Mouse (Mus musculus) midbrain, embryonic 13.5 days (tissue): ENCODE results near the gene Ppp1r35. TPM values are rescaled to one million over a fixed set of nuclear protein-coding genes. Genes with fewer than 3 reads are reported as not detected.

Experiments used
- ATAC-seq: fragments of 200-750 bp; cut with Nextera tagmentation; 2 replicates; pipeline ENCODE4 v1.8.0; 2017; ENCODE audit warnings: mild to moderate bottlenecking, moderate TSS enrichment, moderate library complexity
- H3K27ac ChIP-seq: fragments of 300-500 bp; sonication (generic); 2 replicates; pipeline ENCODE4 v1.5.1; 2015; ENCODE audit warnings: inconsistent platforms, mild to moderate bottlenecking, moderate library complexity
- H3K27me3 ChIP-seq: fragments of 300-500 bp; sonication (generic); 2 replicates; pipeline ENCODE4 v1.6.1; 2015; ENCODE audit warnings: mild to moderate bottlenecking, inconsistent platforms
- H3K36me3 ChIP-seq: fragments of 300-500 bp; sonication (generic); 2 replicates; pipeline ENCODE4 v1.6.1; 2015; ENCODE audit warnings: mild to moderate bottlenecking, inconsistent platforms
- H3K4me1 ChIP-seq: fragments of 300-500 bp; sonication (generic); replicated peaks from 2 replicates; pipeline ENCODE4 v1.6.1; 2015; ENCODE audit warnings: inconsistent platforms
- H3K4me2 ChIP-seq: fragments of 300-500 bp; sonication (generic); replicated peaks from 2 replicates; pipeline ENCODE4 v1.6.1; 2015; ENCODE audit warnings: moderate library complexity, mild to moderate bottlenecking, inconsistent platforms
- H3K4me3 ChIP-seq: fragments of 300-500 bp; sonication (generic); replicated peaks from 2 replicates; pipeline ENCODE4 v1.5.1; 2015; ENCODE audit warnings: mild to moderate bottlenecking, inconsistent platforms
- H3K9ac ChIP-seq: fragments of 300-500 bp; sonication (generic); replicated peaks from 2 replicates; pipeline ENCODE4 v1.6.1; 2015; ENCODE audit warnings: mild to moderate bottlenecking, inconsistent platforms
- H3K9me3 ChIP-seq: fragments of 300-500 bp; sonication (generic); 2 replicates; pipeline ENCODE4 v1.6.1; 2016; ENCODE audit warnings: mild to moderate bottlenecking, inconsistent platforms
- WGBS: fragments of 180-500 bp; shearing (Covaris S2); methylation state at CpG from one replicate; pipeline ENCODE4 v1.1.7; 2015; 5-methylcytosine and 5-hydroxymethylcytosine counted together
- polyA plus RNA-seq: library from polyadenylated mRNA; unstranded; fragments of >200 nt; fragmentation: Nextera tagmentation; extraction: Ambion mirVana; gene quantifications from 2 replicates; pipeline ENCODE4 v1.2.1, GENCODE M21; 2015

The Ppp1r35 gene
- polyA plus RNA-seq, 1 experiment from 2014 or later, result 48.9 TPM

GRCm38 (mm10) chr5:137755425-137755824 is 23.2 kb upstream of the Ppp1r35 start:
- H3K4me1 ChIP-seq, result peaks cover 22% of the 10 kb centered on the region
- no peaks in the 10 kb centered on the region for H3K9me3 ChIP-seq
- H3K4me3 ChIP-seq, result no peak overlapping the region
- 0 out of 2 replicates have a peak overlapping the region, but pooled peaks have one; percentile 10 for H3K9ac ChIP-seq
- WGBS, result 81% methylated on average over 5 of the region's 5 CpGs
- no peak overlapping the region for H3K4me2 ChIP-seq
- H3K27ac ChIP-seq, result no peak overlapping the region
- no peak for ATAC-seq
- peaks cover 60% of the 10 kb centered on the region for H3K36me3 ChIP-seq
- no peaks in the 10 kb centered on the region for H3K27me3 ChIP-seq

DNA sequence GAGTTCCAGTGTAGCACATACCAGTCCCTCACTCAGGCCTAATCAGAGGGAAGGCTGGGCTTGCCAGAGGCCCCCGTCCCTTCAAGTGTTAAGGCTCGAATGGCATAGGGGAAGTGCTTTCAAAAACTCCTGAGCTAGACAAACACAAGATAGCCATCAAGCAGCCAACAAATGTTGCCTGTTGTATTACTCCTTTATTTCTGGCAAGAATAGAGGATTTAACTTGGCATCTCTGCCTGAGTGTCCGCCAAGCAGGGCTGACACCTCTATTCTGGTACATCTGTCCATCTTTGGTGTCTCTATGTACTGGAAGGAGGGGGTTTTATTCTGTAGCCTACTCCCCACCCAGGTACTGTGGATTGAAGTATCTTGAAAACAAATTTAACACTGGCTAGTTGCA is 22.5 kb upstream of the Ppp1r35 start:
- peaks cover 22% of the 10 kb centered on the region for H3K4me1 ChIP-seq
- H3K9me3 ChIP-seq, result no peaks in the 10 kb centered on the region
- no peak overlapping the region for H3K4me2 ChIP-seq
- H3K27me3 ChIP-seq, result no peaks in the 10 kb centered on the region
- no peak for ATAC-seq
- peaks cover 55% of the 10 kb centered on the region for H3K36me3 ChIP-seq
- no peak overlapping the region for H3K27ac ChIP-seq
- H3K9ac ChIP-seq, result 0 out of 2 replicates have a peak overlapping the region, but pooled peaks have one; percentile 10
- WGBS, result 80% methylated on average over 3 of the region's 3 CpGs
- no peak overlapping the region for H3K4me3 ChIP-seq

- no peaks in the 10 kb centered on the region for H3K27me3 ChIP-seq
- no peaks in the 10 kb centered on the region for H3K9me3 ChIP-seq
- H3K27ac ChIP-seq, result no peak overlapping the region
- H3K4me3 ChIP-seq, result no peak overlapping the region
- WGBS, result 47% methylated on average over 10 of the region's 10 CpGs
- H3K36me3 ChIP-seq, result peaks cover 45% of the 10 kb centered on the region
- H3K4me2 ChIP-seq, result no peak overlapping the region
- H3K9ac ChIP-seq, result no peak overlapping the region
- H3K4me1 ChIP-seq, result peaks cover 22% of the 10 kb centered on the region
- ATAC-seq, result peak; percentile 57
Measured at GRCm38 (mm10) chr5:137756882-137757661, 21.6 kb upstream of the Ppp1r35 start.

DNA sequence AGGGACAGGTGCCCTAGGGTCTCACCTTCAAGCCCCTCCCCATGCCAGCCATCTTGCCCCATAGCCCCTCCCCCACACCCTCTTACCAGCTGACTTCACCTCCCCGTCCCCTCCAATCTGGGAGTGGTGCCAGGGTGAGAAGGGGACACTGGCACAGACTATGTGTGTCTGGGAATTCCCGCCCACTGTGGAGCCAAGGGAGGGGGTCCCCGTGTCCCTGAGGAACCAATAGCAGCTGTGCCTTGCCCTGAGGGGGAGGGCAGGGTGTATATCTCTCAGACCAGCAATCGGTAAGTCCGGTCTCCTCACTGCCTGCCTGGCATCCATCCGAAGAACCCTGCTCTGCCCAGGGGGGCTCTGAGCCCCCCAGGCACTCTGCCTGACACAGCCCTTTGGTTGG is 20.8 kb upstream of the Ppp1r35 start:
- Histone ChIP-seq H3K9ac (peak overlapping the region; percentile 28; the same call in 1 of the 2 replicates), H3K4me1 (peaks cover 22% of the 10 kb centered on the region), H3K4me3 (no peak overlapping the region), H3K36me3 (peaks cover 38% of the 10 kb centered on the region), H3K4me2 (0 out of 2 replicates have a peak overlapping the region, but pooled peaks have one; percentile 20), H3K27ac (no peak overlapping the region), H3K9me3 (no peaks in the 10 kb centered on the region), H3K27me3 (no peaks in the 10 kb centered on the region)
- ATAC-seq, result peak; percentile 52; the same call in 1 of the 2 replicates
- 77% methylated on average over 6 of the region's 6 CpGs for WGBS

DNA sequence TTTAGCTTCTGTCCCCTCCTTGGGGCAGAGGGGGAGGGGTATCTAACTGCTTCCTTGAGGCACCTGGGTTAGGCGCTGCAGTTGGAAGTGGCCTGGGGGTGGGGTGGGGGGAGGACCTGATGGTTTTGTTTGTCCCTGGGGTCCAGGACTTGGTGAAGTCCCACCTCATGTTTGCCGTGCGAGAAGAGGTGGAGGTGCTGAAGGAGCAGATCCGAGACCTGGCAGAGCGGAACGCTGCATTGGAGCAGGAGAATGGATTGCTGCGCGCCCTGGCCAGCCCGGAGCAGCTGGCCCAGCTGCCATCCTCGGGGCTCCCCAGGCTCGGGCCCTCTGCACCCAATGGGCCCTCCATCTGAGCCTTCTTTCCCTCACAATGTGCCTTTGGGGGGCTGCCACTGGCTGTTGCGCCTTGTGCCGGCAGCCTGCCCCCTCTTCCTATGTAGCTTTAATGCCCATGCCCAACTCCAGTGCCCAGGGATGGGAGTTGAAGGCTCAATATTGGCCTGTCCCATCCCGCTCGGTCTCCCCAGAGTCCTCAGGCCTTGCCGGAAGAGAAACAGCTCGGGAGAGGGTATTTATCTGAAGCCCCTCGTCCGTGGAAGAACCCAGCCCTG is 19.6 kb upstream of the Ppp1r35 start:
- Histone ChIP-seq H3K9me3 (no peaks in the 10 kb centered on the region), H3K27me3 (no peaks in the 10 kb centered on the region), H3K4me3 (no peak overlapping the region), H3K27ac (peak overlapping the region; percentile 53), H3K4me1 (peaks cover 22% of the 10 kb centered on the region), H3K9ac (peak overlapping the region; percentile 44; the same call in 1 of the 2 replicates), H3K4me2 (no peak overlapping the region), H3K36me3 (peaks cover 26% of the 10 kb centered on the region)
- ATAC-seq, result no peak
- WGBS, result 90% methylated on average over 19 of the region's 19 CpGs

DNA sequence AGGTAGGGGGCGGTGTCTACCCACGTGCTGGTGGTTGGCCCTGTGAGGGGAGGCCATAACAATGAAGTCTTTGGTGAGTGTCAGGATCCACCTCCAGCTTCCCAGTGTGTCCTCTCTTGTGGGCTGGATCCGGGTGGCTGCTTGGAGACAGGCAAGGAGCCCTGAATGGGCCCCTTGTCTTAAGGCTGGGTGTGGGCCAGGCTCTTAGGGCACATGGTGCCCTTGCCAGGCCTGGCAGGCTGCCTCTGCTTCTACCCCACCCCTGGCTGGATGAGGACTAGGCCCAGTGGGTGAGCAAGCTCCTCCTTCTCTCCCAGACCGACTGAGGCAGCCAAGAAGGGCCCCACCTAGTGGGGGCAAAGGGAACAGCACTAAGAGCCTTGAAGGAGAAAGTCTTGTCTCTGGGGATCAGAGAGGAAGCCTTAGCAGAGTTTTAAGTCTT is 18.7 kb upstream of the Ppp1r35 start:
- ATAC-seq, result peak; percentile 85
- Histone ChIP-seq H3K4me3 (no peak overlapping the region), H3K9ac (no peak overlapping the region), H3K27ac (peak overlapping the region; percentile 37; the same call in 1 of the 2 replicates), H3K4me1 (peaks cover 28% of the 10 kb centered on the region), H3K27me3 (no peaks in the 10 kb centered on the region), H3K36me3 (peaks cover 22% of the 10 kb centered on the region), H3K9me3 (no peaks in the 10 kb centered on the region), H3K4me2 (no peak overlapping the region)
- 25% methylated on average over 4 of the region's 4 CpGs for WGBS

DNA sequence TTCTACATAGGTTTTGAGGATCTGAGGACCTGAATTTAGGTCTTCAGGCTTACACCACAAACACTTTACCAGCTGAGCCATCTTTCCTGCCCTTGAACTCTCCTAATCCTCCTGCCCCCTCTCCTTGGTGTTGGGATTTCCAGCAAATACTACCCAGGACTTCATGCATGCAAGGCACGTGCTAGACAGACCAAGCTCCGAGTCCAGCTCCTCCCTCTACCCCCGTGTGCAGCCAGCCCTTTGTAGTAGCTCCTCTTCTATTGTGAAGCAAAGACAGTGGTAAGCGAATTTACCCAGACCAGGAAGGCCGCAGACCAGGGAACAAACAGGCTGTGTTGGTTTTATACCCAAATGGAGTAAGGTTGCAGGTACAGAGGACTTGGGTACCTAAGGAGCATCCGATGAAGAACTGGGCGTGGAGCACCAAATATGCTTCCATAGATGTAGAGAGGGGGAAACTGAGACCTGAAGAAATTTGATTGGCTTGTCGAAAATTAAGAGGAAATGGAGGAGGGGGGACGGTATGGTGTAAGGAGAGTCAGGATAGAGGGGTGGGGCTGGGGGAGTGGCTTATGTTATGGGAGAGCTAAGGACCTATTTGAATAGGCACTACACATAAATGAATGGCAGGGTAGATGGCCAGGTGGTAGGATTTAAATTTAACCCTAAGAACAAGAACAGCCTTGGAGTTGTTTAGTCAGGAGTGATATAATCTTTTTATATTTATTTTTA is 13.9 kb upstream of the Ppp1r35 start:
- H3K4me3 ChIP-seq, result no peak overlapping the region
- H3K36me3 ChIP-seq, result no peaks in the 10 kb centered on the region
- no peak overlapping the region for H3K4me2 ChIP-seq
- H3K4me1 ChIP-seq, result peaks cover 20% of the 10 kb centered on the region
- H3K27me3 ChIP-seq, result no peaks in the 10 kb centered on the region
- peak overlapping the region; percentile 30; the same call in 1 of the 2 replicates for H3K27ac ChIP-seq
- no peak overlapping the region for H3K9ac ChIP-seq
- H3K9me3 ChIP-seq, result peaks cover 3% of the 10 kb centered on the region; the same call in 1 of the 2 replicates
- ATAC-seq, result no peak
- 45% methylated on average over 9 of the region's 9 CpGs for WGBS

DNA sequence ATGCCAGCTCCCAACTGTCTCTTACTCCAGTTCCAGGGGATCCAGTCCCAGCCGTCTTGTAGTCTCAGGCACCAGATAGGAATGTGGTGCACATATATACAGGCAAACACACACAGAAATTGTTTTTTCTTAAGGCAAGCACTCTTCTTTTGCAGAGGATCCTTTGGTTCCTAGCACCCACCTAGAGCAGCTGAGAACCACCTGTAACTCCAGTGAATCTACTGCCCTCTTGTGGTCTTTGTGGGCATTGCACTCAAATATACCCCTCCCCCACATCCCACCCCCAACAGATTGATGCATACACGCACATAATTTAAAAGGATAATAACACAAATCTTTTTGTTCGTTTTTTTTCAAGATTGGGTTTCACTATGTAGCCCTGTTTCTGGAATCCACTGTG is 12.4 kb upstream of the Ppp1r35 start:
- no peak overlapping the region for H3K27ac ChIP-seq
- no peak overlapping the region for H3K4me2 ChIP-seq
- H3K9ac ChIP-seq, result no peak overlapping the region
- ATAC-seq, result no peak
- peaks cover 17% of the 10 kb centered on the region for H3K4me1 ChIP-seq
- no peak overlapping the region for H3K4me3 ChIP-seq
- 73% methylated on average over 3 of the region's 3 CpGs for WGBS
- H3K36me3 ChIP-seq, result no peaks in the 10 kb centered on the region
- H3K9me3 ChIP-seq, result peaks cover 3% of the 10 kb centered on the region; the same call in 1 of the 2 replicates
- no peaks in the 10 kb centered on the region for H3K27me3 ChIP-seq

DNA sequence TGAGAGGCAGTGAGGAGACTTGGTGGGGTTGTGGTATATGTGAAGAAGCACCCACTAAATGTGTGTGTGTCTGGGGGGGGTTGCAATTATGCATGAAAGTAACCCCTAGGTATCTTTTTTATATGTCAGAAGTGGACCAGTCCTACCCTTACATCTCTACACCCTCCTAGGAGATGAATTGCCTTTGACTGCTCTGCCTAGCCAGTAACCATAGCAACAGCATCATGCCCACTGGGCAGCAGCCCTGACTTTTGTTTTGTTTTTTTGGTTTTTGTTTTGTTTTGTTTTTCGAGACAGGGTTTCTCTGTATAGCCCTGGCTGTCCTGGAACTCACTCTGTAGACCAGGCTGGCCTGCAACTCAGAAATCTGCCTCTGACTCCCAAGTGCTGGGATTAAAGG is 10.2 kb upstream of the Ppp1r35 start:
- H3K27me3 ChIP-seq, result no peaks in the 10 kb centered on the region
- H3K4me3 ChIP-seq, result no peak overlapping the region
- H3K4me2 ChIP-seq, result no peak overlapping the region
- WGBS, result 28% methylated on average over 1 of the region's 1 CpGs
- no peaks in the 10 kb centered on the region for H3K36me3 ChIP-seq
- peaks cover 3% of the 10 kb centered on the region; the same call in 1 of the 2 replicates for H3K9me3 ChIP-seq
- H3K27ac ChIP-seq, result peak overlapping the region; percentile 54; the same call in 1 of the 2 replicates
- H3K4me1 ChIP-seq, result peaks cover 17% of the 10 kb centered on the region
- no peak overlapping the region; the same call in 1 of the 2 replicates for H3K9ac ChIP-seq
- peak; percentile 37; the same call in 1 of the 2 replicates for ATAC-seq

DNA sequence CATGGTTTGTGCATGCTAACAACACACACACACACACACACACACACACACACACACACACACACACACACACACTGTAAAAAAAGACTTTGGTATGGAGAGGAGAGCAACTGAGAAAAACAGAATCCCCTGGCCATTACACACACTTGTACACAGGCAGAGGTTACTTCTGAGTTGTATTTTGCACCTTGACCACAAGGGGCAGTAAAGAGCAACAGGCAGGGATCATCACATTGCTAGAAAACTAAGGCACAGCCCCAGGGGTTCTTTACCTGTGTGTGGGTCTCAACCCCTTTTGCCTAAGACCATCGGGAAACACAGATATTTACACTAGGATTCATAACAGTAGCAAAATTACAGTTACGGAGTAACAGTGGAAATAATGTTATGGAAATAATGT is 7.9 kb upstream of the Ppp1r35 start:
- no peak overlapping the region for H3K27ac ChIP-seq
- WGBS, result 49% methylated on average over 2 of the region's 2 CpGs
- ATAC-seq, result 0 out of 2 replicates have a peak, but pooled peaks have one; percentile 20

GRCm38 (mm10) chr5:137772755-137773154 is 5.9 kb upstream of the Ppp1r35 start:
- Histone ChIP-seq H3K9ac (no peak overlapping the region), H3K4me2 (no peak overlapping the region), H3K36me3 (no peaks in the 10 kb centered on the region), H3K27ac (no peak overlapping the region), H3K4me1 (peaks cover 10% of the 10 kb centered on the region), H3K27me3 (no peaks in the 10 kb centered on the region), H3K9me3 (no peaks in the 10 kb centered on the region), H3K4me3 (no peak overlapping the region)
- ATAC-seq, result no peak

More for the DNA sequence above, 7.9 kb upstream of the Ppp1r35 start:
- Histone ChIP-seq H3K4me3 (no peak overlapping the region), H3K4me2 (no peak overlapping the region), H3K9me3 (peaks cover 3% of the 10 kb centered on the region; the same call in 1 of the 2 replicates), H3K9ac (no peak overlapping the region), H3K36me3 (no peaks in the 10 kb centered on the region), H3K4me1 (peaks cover 11% of the 10 kb centered on the region), H3K27me3 (no peaks in the 10 kb centered on the region)
